Mouse (Mus musculus) urinary bladder, postnatal 4 days (tissue): ENCODE data around the gene Lingo3.
A peak's percentile ranks its signal among the peaks of the same experiment; 100 is the strongest.

Experiments
- DNase-seq, 2 experiments: peaks; one replicate each; pipeline ENCODE4 v3.0.0; 2021 to 2022; ENCODE audit warnings: low spot score in 2 of 2

Lingo3 gene

DNA sequence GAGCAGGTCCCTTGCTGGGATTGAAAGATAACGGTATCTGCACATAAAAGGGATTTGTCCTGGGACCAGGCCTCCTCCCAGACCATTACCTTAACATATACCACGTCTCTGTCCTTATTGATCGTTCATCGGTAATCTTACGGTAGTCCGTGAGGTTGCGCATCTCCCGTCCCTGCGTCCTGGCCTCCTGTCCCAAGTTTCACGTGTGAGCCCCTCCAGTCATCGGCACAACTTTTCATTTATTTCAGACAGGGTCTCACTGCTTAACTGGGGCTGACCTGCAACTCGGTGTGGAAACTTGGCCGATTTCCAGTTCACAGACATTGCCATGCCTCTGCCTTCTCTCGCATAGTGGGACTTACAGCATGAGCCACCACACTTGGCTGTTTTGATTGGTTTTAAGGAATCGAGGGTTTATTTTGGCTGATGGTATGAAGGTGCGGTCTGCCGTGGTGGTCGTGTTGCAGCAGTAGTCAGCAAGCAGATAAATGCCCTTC lies 44.7 kb downstream of the Lingo3 start:
- no peak for DNase-seq

DNA sequence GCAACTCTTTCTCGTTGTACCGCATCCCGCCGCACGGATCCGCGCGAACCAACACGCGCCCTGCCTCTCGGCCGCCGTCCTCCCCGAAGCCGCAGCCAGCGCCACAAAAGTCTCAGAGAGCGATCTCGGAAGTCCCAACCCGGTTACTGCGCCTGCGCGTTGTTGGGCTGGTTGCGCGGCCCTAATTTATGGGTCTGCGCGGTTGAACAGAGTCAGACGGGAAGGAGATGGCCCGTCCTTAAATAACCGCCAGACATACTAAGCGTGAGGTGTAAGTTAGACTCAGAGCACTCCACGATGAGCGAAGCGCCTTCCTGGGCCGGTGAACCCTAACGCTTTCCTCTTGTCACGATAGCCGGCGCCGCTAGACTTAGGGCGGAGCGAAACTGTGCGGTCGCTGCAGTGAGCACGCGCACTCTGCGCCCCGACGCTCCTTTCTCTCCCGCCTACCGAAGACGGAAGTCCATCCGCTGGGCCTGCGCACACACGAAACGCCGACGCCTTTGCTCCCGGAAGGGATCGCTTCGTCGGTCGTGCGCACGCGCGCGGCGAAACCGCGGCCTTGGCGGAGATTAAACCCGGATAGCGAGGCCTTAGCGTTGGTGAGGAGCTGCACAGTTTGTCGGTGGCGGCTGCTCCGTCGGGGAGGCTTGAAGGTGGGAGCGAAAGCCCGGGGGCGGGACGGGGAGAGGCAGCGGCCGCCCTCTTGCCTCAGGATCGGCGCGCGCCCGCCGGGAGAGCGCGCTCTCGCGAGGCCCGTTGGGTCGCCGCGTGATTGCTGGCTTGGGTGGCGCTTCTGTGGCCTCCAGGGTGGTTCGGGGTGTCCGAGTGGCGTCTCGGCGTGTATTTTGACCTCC lies 45.5 kb downstream of the Lingo3 start, which contains the start of the genes Sf3a2 and Plekhj1:
Sf3a2 (plus strand) TSS at position 49 of the 857 bp plus-strand sequence.
Plekhj1 (minus strand) TSS at position 477 of the 857 bp plus-strand sequence.
- peak; percentile 93 for DNase-seq

GRCm38 (mm10) chr10:80797186-80798149 lies 46.4 kb downstream of the Lingo3 start:
- no peak for DNase-seq

DNA sequence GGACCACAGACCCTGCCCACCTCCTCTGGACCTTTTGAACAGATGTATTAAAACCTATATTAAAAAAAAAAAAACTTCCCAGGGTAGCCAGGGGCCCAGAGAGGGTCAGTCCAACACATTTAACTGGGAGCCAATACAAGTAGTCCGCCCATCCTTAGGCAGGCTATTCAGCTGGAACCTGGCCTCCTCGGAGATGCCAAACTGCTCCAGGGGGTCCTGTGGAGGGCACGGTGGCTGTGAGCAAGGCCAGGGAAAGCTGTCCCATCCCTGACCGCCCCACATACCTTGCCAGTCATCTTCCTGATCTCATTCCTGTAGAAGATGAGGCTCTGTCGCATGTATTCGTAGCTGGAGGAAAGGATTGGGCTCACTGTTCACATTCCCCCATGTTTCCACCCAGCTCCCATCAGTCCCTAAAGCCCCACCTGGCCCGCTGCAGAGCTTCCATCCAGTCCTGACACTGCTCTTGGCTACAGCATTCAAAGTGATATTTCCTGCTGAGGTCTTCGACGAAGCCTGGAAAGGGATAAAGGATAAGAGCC lies 47.5 kb downstream of the Lingo3 start:
- DNase-seq = no peak

DNA sequence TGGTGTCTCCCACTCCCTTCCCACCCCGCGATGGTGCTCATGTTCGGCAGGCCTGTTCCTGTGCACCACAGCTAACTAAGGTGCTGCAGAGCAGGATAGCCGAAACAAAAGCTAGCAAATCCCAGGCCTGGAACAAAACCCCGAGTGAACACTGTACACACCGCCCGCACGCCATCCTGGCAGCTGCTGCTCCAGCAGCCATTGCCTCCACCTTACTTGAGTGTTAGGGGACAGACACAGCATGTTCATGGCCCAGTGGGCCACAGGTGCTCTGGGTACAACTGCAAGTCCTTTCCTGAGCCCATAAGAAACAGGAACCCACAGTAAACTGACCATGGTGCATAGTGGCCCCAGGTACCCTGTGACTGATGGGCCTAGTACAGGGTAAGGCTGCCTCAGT lies 49.1 kb downstream of the Lingo3 start:
- no peak for DNase-seq

DNA sequence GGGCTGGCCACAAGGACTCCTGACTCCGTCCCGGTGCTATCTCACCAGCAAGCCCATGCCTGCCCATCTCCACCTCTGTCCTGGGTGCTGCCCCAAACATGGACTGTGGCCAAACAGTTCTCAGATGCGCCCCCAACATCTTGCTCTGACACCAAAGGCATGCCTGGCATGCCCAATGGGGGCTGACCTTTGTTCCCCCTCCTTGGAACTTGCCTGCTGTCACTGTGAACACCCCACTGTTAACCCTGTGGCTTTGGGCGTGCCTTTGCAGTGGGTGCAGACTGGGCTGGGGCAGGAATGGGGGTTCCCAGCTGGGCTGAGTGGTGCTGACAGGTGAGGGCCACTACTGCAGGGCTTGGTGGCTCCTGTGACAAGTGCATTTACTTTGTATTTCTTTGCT lies 50.0 kb downstream of the Lingo3 start:
- DNase-seq = no peak

DNA sequence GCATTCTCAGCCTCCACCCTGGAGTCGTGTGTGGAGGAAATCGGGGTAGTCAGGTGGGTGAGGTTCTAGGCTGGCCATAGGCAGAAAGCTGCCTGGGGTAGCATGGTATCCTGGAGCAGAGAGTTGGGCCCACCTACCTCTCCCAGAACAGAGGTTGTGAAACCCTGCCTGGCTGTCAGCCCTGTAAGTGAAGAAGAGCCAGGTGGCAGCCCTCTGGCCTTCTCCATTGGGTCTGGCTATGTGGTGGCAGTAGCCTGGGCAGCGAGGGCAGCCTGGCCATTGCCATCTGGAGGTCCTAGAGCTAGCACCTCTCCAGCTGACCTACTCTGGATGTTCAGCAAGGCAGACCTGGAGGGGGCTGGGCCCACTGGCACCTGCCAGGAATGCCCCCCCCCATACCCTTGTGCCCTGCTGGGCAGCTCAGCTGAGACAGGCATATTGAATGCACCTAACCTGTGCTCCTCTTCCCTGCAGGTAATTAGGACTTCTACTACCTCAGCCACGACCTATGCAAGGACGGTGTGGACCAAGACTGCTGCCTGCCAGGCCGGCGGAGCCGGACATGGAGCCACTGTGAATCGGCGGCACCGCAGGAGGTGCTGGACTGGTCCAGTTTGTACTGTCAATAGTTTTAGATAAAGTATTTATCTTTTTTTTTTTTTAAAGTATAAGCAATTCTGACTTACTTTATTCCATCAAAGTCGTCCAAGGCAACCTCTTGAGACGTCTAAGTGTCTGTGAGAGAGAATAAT lies 50.6 kb downstream of the Lingo3 start:
- no peak for DNase-seq

GRCm38 (mm10) chr10:80792175-80793032 lies 51.4 kb downstream of the Lingo3 start:
- peak in 1 of 2 experiments; percentile 35 for DNase-seq

- no peak for DNase-seq
Measured at GRCm38 (mm10) chr10:80791476-80792174, 52.2 kb downstream of the Lingo3 start.

DNA sequence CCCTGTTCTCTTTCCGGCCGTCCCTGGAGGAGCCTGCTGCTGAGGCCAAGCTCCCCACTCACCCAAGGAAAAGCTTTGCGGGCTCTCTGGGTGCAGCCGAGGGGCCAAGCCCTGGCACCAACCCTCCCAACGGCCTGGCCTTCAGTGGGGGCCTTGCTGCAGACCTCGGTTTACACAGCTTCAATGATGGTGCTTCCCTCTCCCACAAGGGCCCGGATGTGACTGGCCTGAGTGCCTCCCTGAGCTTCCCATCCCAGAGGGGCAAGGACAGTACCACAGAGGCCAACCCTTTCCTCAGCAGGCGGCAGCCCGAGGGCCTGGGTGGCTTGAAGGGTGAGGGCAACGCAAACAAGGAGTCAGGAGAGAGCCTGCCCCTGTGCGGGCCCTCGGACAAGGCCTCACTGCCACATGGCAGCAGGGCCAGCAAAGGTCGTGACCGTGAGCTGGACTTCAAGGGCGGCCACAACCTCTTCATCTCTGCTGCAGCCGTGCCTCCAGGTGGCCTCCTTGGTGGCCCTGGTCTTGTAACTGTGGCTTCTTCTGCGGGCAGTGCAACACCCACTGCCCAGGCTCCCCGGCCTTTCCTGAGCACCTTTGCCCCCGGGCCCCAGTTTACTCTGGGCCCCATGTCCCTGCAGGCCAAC lies 53.0 kb downstream of the Lingo3 start:
- no peak for DNase-seq

GRCm38 (mm10) chr10:80787517-80787916 lies 56.3 kb downstream of the Lingo3 start:
- DNase-seq = no peak

DNA sequence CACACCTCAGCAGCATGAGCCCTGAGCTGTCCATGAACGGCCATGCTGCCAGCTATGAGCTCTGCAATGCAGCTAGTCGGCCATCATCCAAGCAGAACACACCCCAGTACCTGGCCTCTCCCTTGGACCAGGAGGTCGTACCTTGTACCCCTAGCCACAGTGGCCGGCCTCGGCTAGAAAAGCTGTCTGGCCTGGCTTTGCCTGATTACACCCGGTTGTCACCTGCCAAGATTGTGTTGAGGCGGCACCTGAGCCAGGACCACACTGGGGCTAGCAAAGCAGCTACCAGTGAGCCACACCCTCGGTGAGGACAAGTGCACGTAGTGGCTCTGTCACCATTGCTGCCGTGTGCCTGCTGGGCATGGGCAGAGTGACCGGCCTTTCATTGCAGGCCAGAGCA lies 57.9 kb downstream of the Lingo3 start:
- DNase-seq = no peak

DNA sequence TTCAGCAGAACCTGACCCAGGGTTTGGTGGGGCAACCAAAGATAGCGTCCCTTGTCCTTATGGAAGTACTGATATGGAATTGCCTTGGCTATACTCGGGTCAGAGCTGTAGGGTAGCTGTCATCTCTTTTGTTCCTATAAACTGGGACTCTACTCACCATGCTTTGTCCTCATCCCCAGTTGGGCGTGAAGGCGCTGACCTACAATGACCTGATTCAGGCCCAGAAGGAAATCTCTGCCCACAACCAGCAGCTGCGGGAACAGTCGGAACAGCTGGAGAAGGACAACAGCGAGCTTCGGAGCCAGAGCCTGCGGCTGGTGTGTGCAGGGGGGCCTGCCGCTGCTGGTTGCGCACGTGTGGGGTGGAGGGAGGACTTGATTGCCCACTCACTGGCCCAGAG lies 59.0 kb downstream of the Lingo3 start:
- no peak for DNase-seq

GRCm38 (mm10) chr10:80784302-80784701 lies 59.5 kb downstream of the Lingo3 start:
- no peak for DNase-seq
